ENCODE assay signal across 8 mouse cellular contexts in genomic region chr15:12203512-12204318, GRCm38 (mm10). TPM values are rescaled to one million over a fixed set of nuclear protein-coding genes. Genes with fewer than 3 reads are reported as not detected.
A peak's percentile ranks its signal among the peaks of the same experiment; 100 is the strongest.
DNase-seq lines count a peak whose midpoint lies in the region; ATAC-seq and TF ChIP-seq lines count a peak whose summit lies in the region.

No protein-coding gene starts in this region.

- H3K4me1 ChIP-seq in thymus, adult 2 months (replicated peaks; ENCODE audit: control insufficient read depth, insufficient read depth, low read length): peaks cover 23% of the 10 kb centered on the region
- peaks cover 6% of the 10 kb centered on the region for H3K4me1 ChIP-seq in embryonic fibroblast, embryonic 13.5 days (ENCODE audit: control insufficient read depth, insufficient read depth, low read length)
- peaks cover 16% of the 10 kb centered on the region for H3K4me1 ChIP-seq in kidney, postnatal 0 days (replicated peaks; ENCODE audit: insufficient read depth, low read length)

- no peaks in the 10 kb centered on the region for H3K9me3 ChIP-seq in kidney, postnatal 0 days (replicated peaks; ENCODE audit: low read length)

- DNase-seq in thymus, adult 2 months: no peak
- DNase-seq in thymus, postnatal 14 days: no peak
- peak; percentile 81 for DNase-seq in kidney, postnatal 0 days (ENCODE audit: low spot score)
- no peak for DNase-seq in adrenal gland, postnatal 14 days
- DNase-seq in layer of hippocampus, postnatal 36 days: no peak
- no peak for DNase-seq in spleen, postnatal 4 days (ENCODE audit: low spot score in 2 of 2)

- 67% methylated on average over 10 of the region's 10 CpGs for WGBS in thymus, adult 2 months
- WGBS in kidney, postnatal 0 days: 15% methylated on average over 10 of the region's 10 CpGs

- H3K4me3 ChIP-seq in thymus, adult 2 months (ENCODE audit: control insufficient read depth, insufficient read depth, low read length): no peak overlapping the region
- peak overlapping the region; percentile 50 for H3K4me3 ChIP-seq in embryonic fibroblast, embryonic 13.5 days (ENCODE audit: insufficient read depth, low read length)
- H3K4me3 ChIP-seq in kidney, postnatal 0 days (replicated peaks; ENCODE audit: low read depth, low read length): peak overlapping the region; percentile 96
- H3K4me3 ChIP-seq in myocyte: peak overlapping the region; percentile 47

- H3K36me3 ChIP-seq in thymus, adult 2 months (ENCODE audit: control insufficient read depth, insufficient read depth, low read length): no peaks in the 10 kb centered on the region
- no peaks in the 10 kb centered on the region for H3K36me3 ChIP-seq in kidney, postnatal 0 days (ENCODE audit: insufficient read depth, low read length)
- no peaks in the 10 kb centered on the region for H3K36me3 ChIP-seq in myocyte (ENCODE audit: control insufficient read depth, insufficient read depth)

- H3K27ac ChIP-seq in thymus, adult 2 months (ENCODE audit: control insufficient read depth, insufficient read depth, low read length): peak overlapping the region; percentile 85
- H3K27ac ChIP-seq in embryonic fibroblast, embryonic 13.5 days (ENCODE audit: insufficient read depth, low read length): peak overlapping the region; percentile 87
- H3K27ac ChIP-seq in kidney, postnatal 0 days: peak overlapping the region; percentile 87

- no peak for TF ChIP-seq CTCF in thymus, adult 2 months (IDR thresholded peaks at IDR 0.05; ENCODE audit: borderline replicate concordance, control insufficient read depth, extremely low read depth, insufficient read depth, low read length, poor library complexity)
- TF ChIP-seq CTCF in embryonic fibroblast, embryonic 13.5 days (IDR thresholded peaks at IDR 0.05; ENCODE audit: borderline replicate concordance, insufficient read depth, low read length): no peak
- TF ChIP-seq CTCF in kidney, postnatal 0 days (IDR thresholded peaks at IDR 0.05; ENCODE audit: low read depth): no peak

- 0 out of 2 replicates have a peak overlapping the region, but pooled peaks have one; percentile 19 for H3K9ac ChIP-seq in kidney, postnatal 0 days (ENCODE audit: low read depth, low read length)

- H3K79me2 ChIP-seq in myocyte (ENCODE audit: control insufficient read depth, insufficient read depth): peaks cover 35% of the 10 kb centered on the region

- peak overlapping the region; percentile 60 for H3K4me2 ChIP-seq in kidney, postnatal 0 days (ENCODE audit: low read length)
- H3K4me2 ChIP-seq in myocyte (ENCODE audit: low read depth): peak overlapping the region; percentile 94

- no peak for TF ChIP-seq POLR2A in thymus, adult 2 months (IDR thresholded peaks at IDR 0.05; ENCODE audit: control insufficient read depth, extremely low read depth, insufficient read depth, low read length, poor library complexity)
- no peak for TF ChIP-seq POLR2A in embryonic fibroblast, embryonic 13.5 days (IDR thresholded peaks at IDR 0.05; ENCODE audit: low read depth, low read length)
- no peak for TF ChIP-seq POLR2A in myocyte (IDR thresholded peaks at IDR 0.05; ENCODE audit: insufficient read length, low read depth)

- peak overlapping the region; percentile 70 for H3ac ChIP-seq in myocyte (ENCODE audit: control insufficient read depth, insufficient read length)

- 0 out of 2 replicates have a peak, but pooled peaks have one; percentile 12 for ATAC-seq in kidney, postnatal 0 days (replicated peaks; ENCODE audit: low FRiP score, low read depth)

- H3K27me3 ChIP-seq in thymus, adult 2 months (ENCODE audit: control insufficient read depth, insufficient read depth, low read length): no peaks in the 10 kb centered on the region
- H3K27me3 ChIP-seq in kidney, postnatal 0 days (ENCODE audit: insufficient read depth, low read length): no peaks in the 10 kb centered on the region
- H3K27me3 ChIP-seq in myocyte (ENCODE audit: control insufficient read depth, insufficient read depth, insufficient read length): no peaks in the 10 kb centered on the region

TF ChIP-seq in myocyte, 11 proteins besides CTCF, POLR2A, EP300 and RAD21:
- TF ChIP-seq USF1 (IDR thresholded peaks at IDR 0.05; ENCODE audit: low read depth): peak; percentile 20
- TF ChIP-seq CEBPB (IDR thresholded peaks at IDR 0.05; ENCODE audit: insufficient read depth, poor library complexity, severe bottlenecking): no peak

RNA-seq across cellular contexts. Expression of gene Mtmr12, which starts 1.1 kb away (rescaled TPM):
- 49.2 and 50.0 TPM in 2 replicates for polyA plus RNA-seq in thymus, adult 2 months (2012; rRNA removed)
- polyA plus RNA-seq in embryonic fibroblast, embryonic 13.5 days (2011; ENCODE audit: insufficient read length, low read depth, missing spikeins): 11.2 and 12.3 TPM in 2 replicates
- 12.5 and 13.2 TPM in 2 replicates for polyA plus RNA-seq in kidney, postnatal 0 days (2015; fragmentation: Nextera tagmentation; extraction: Ambion mirVana)
- polyA plus RNA-seq in myocyte (2012; fragmentation: generic; extraction: Trizol): 6.2 TPM
- 17.1 and 20.6 TPM in 2 replicates for total RNA-seq in adrenal gland, postnatal 14 days (2021)
- total RNA-seq in layer of hippocampus, postnatal 36 days (2021): 10 to 100 TPM; 55.4 to 58.1 TPM
